Mouse (Mus musculus) WW6 (cell line): ENCODE measurements around the gene Ipo8.

Experiments
- DNase-seq: peaks from one replicate; pipeline ENCODE4 v3.0.0-alpha.2; 2013; ENCODE audit warnings: low read depth, low spot score

Gene Ipo8

GRCm38 (mm10) chr6:148756535-148756934 lies 74.7 kb downstream of the Ipo8 start:
- DNase-seq: no peak

GRCm38 (mm10) chr6:148751400-148751799 lies 79.9 kb downstream of the Ipo8 start:
- no peak for DNase-seq

- DNase-seq: no peak
These were observed 81.1 kb downstream of the Ipo8 start for GRCm38 (mm10) chr6:148750183-148750582.

- DNase-seq: no peak
These were observed 90.6 kb downstream of the Ipo8 start for GRCm38 (mm10) chr6:148740521-148741226.

- DNase-seq: no peak
These were observed 94.9 kb downstream of the Ipo8 start for GRCm38 (mm10) chr6:148736390-148736789.

- no peak for DNase-seq
These were observed 97.3 kb downstream of the Ipo8 start for GRCm38 (mm10) chr6:148734012-148734411.

GRCm38 (mm10) chr6:148732920-148733319 lies 98.3 kb downstream of the Ipo8 start:
- DNase-seq: no peak

GRCm38 (mm10) chr6:148728571-148728970 lies 102.7 kb downstream of the Ipo8 start:
- no peak for DNase-seq

GRCm38 (mm10) chr6:148727871-148728524 lies 103.3 kb downstream of the Ipo8 start:
- DNase-seq: no peak

- no peak for DNase-seq
These were observed 106.8 kb downstream of the Ipo8 start for GRCm38 (mm10) chr6:148724453-148724852.
